Mouse (Mus musculus): Measurements from ENCODE around the gene Pcca.

GRCm38 (mm10) chr14:122911265-122911664 is 377.1 kb downstream of the Pcca start:
- TF ChIP-seq CTCF (IDR thresholded peaks at IDR 0.05; ENCODE audit: borderline replicate concordance, insufficient read depth, low read depth, low read length) (no peak), POLR2A (IDR thresholded peaks at IDR 0.05; ENCODE audit: borderline replicate concordance, insufficient read depth, low read length) (no peak)
